Mouse (Mus musculus) midbrain, embryonic 15.5 days (tissue): ENCODE data around the gene Zhx3. TPM values are rescaled to one million over a fixed set of nuclear protein-coding genes. Genes with fewer than 3 reads are reported as not detected.

Source experiments
- ATAC-seq: fragments of 200-750 bp; cut with Nextera tagmentation; replicated peaks from 2 replicates; pipeline ENCODE4 v1.8.0; 2017; ENCODE audit warnings: moderate TSS enrichment
- H3K27ac ChIP-seq: fragments of 300-500 bp; sonication (generic); 2 replicates; pipeline ENCODE4 v1.5.1; 2015; ENCODE audit warnings: mild to moderate bottlenecking, inconsistent platforms
- H3K27me3 ChIP-seq: fragments of 300-500 bp; sonication (generic); replicated peaks from 2 replicates; pipeline ENCODE4 v1.6.1; 2015; ENCODE audit warnings: inconsistent platforms
- H3K36me3 ChIP-seq: fragments of 300-500 bp; sonication (generic); replicated peaks from 2 replicates; pipeline ENCODE4 v1.6.1; 2015; ENCODE audit warnings: inconsistent platforms
- H3K4me1 ChIP-seq: fragments of 300-500 bp; sonication (generic); 2 replicates; pipeline ENCODE4 v1.6.1; 2015; ENCODE audit warnings: inconsistent platforms
- H3K4me2 ChIP-seq: fragments of 300-500 bp; sonication (generic); 2 replicates; pipeline ENCODE4 v1.6.1; 2015; ENCODE audit warnings: inconsistent platforms, mild to moderate bottlenecking, moderate library complexity
- H3K4me3 ChIP-seq: fragments of 300-500 bp; sonication (generic); 2 replicates; pipeline ENCODE4 v1.5.1; 2015; ENCODE audit warnings: mild to moderate bottlenecking, inconsistent platforms
- H3K9ac ChIP-seq: fragments of 300-500 bp; sonication (generic); 2 replicates; pipeline ENCODE4 v1.6.1; 2015; ENCODE audit warnings: mild to moderate bottlenecking, inconsistent platforms
- H3K9me3 ChIP-seq: fragments of 300-500 bp; sonication (generic); 2 replicates; pipeline ENCODE4 v1.6.1; 2016; ENCODE audit warnings: inconsistent platforms
- WGBS: fragments of 180-500 bp; shearing (Covaris S2); methylation state at CpG from one replicate; pipeline ENCODE4 v1.1.7; 2015; ENCODE audit warnings: mixed read lengths; 5-methylcytosine and 5-hydroxymethylcytosine counted together
- polyA plus RNA-seq: library from polyadenylated mRNA; unstranded; fragments of >200 nt; fragmentation: Nextera tagmentation; extraction: Ambion mirVana; gene quantifications from 2 replicates; pipeline ENCODE4 v1.2.1, GENCODE M21; 2015

Zhx3 gene
- polyA plus RNA-seq, 1 experiment from 2014 or later: 22.5 TPM

- H3K4me1 ChIP-seq: no peaks in the 10 kb centered on the region
- no peak overlapping the region for H3K27ac ChIP-seq
- H3K4me3 ChIP-seq: no peak overlapping the region
- H3K4me2 ChIP-seq: no peak overlapping the region
- WGBS: 85% methylated on average over 3 of the region's 3 CpGs
- no peaks in the 10 kb centered on the region for H3K27me3 ChIP-seq
- ATAC-seq: no peak
- no peaks in the 10 kb centered on the region for H3K36me3 ChIP-seq
- H3K9me3 ChIP-seq: no peaks in the 10 kb centered on the region
- H3K9ac ChIP-seq: no peak overlapping the region
Measured at GRCm38 (mm10) chr2:160849617-160850240, 23.1 kb downstream of the Zhx3 start.

- WGBS: 93% methylated on average over 2 of the region's 2 CpGs
- Histone ChIP-seq H3K36me3 (no peaks in the 10 kb centered on the region), H3K4me1 (no peaks in the 10 kb centered on the region), H3K4me2 (no peak overlapping the region), H3K9ac (no peak overlapping the region), H3K27me3 (no peaks in the 10 kb centered on the region), H3K27ac (no peak overlapping the region), H3K9me3 (no peaks in the 10 kb centered on the region), H3K4me3 (no peak overlapping the region)
- ATAC-seq: no peak
Measured at GRCm38 (mm10) chr2:160848186-160848585, 24.6 kb downstream of the Zhx3 start.

GRCm38 (mm10) chr2:160847664-160848063, 25.1 kb downstream of the Zhx3 start:
- Histone ChIP-seq H3K4me1 (no peaks in the 10 kb centered on the region), H3K9ac (no peak overlapping the region), H3K9me3 (no peaks in the 10 kb centered on the region), H3K4me3 (no peak overlapping the region), H3K36me3 (no peaks in the 10 kb centered on the region), H3K4me2 (no peak overlapping the region), H3K27ac (no peak overlapping the region), H3K27me3 (no peaks in the 10 kb centered on the region)
- no peak for ATAC-seq
- 83% methylated on average over 1 of the region's 1 CpGs for WGBS

- Histone ChIP-seq H3K4me3 (no peak overlapping the region), H3K27ac (no peak overlapping the region), H3K9me3 (no peaks in the 10 kb centered on the region), H3K36me3 (no peaks in the 10 kb centered on the region), H3K9ac (no peak overlapping the region), H3K4me1 (no peaks in the 10 kb centered on the region), H3K27me3 (no peaks in the 10 kb centered on the region), H3K4me2 (no peak overlapping the region)
- no peak for ATAC-seq
Measured at GRCm38 (mm10) chr2:160840838-160841237, 32.0 kb downstream of the Zhx3 start.

GRCm38 (mm10) chr2:160810802-160811201, 62.0 kb downstream of the Zhx3 start:
- H3K9me3 ChIP-seq: no peaks in the 10 kb centered on the region
- no peak for ATAC-seq
- no peak overlapping the region for H3K9ac ChIP-seq
- no peaks in the 10 kb centered on the region for H3K36me3 ChIP-seq
- H3K27ac ChIP-seq: no peak overlapping the region
- 88% methylated on average over 1 of the region's 1 CpGs for WGBS
- no peaks in the 10 kb centered on the region for H3K4me1 ChIP-seq
- no peak overlapping the region for H3K4me2 ChIP-seq
- H3K4me3 ChIP-seq: no peak overlapping the region
- no peaks in the 10 kb centered on the region for H3K27me3 ChIP-seq

GRCm38 (mm10) chr2:160810376-160810775, 62.4 kb downstream of the Zhx3 start:
- Histone ChIP-seq H3K4me1 (no peaks in the 10 kb centered on the region), H3K4me3 (no peak overlapping the region), H3K27ac (no peak overlapping the region), H3K4me2 (no peak overlapping the region), H3K36me3 (no peaks in the 10 kb centered on the region), H3K27me3 (no peaks in the 10 kb centered on the region), H3K9ac (no peak overlapping the region), H3K9me3 (no peaks in the 10 kb centered on the region)
- no peak for ATAC-seq

- no peak overlapping the region for H3K4me3 ChIP-seq
- H3K27me3 ChIP-seq: no peaks in the 10 kb centered on the region
- no peak for ATAC-seq
- no peaks in the 10 kb centered on the region for H3K4me1 ChIP-seq
- no peak overlapping the region for H3K9ac ChIP-seq
- no peaks in the 10 kb centered on the region for H3K36me3 ChIP-seq
- no peak overlapping the region for H3K4me2 ChIP-seq
- no peaks in the 10 kb centered on the region for H3K9me3 ChIP-seq
- H3K27ac ChIP-seq: no peak overlapping the region
- WGBS: 65% methylated on average over 3 of the region's 3 CpGs
Measured at GRCm38 (mm10) chr2:160806091-160806521, 66.7 kb downstream of the Zhx3 start.

- Histone ChIP-seq H3K27ac (no peak overlapping the region), H3K9ac (no peak overlapping the region), H3K27me3 (no peaks in the 10 kb centered on the region), H3K4me1 (no peaks in the 10 kb centered on the region), H3K36me3 (no peaks in the 10 kb centered on the region), H3K4me3 (no peak overlapping the region), H3K4me2 (no peak overlapping the region), H3K9me3 (no peaks in the 10 kb centered on the region)
- WGBS: 68% methylated on average over 4 of the region's 4 CpGs
- no peak for ATAC-seq
Measured at GRCm38 (mm10) chr2:160804794-160805527, 67.8 kb downstream of the Zhx3 start.

- Histone ChIP-seq H3K9ac (no peak overlapping the region), H3K4me1 (no peaks in the 10 kb centered on the region), H3K36me3 (no peaks in the 10 kb centered on the region), H3K9me3 (no peaks in the 10 kb centered on the region), H3K4me2 (no peak overlapping the region), H3K27me3 (no peaks in the 10 kb centered on the region), H3K4me3 (no peak overlapping the region), H3K27ac (no peak overlapping the region)
- WGBS: 76% methylated on average over 3 of the region's 3 CpGs
- no peak for ATAC-seq
Measured at GRCm38 (mm10) chr2:160802326-160802725, 70.5 kb downstream of the Zhx3 start.

GRCm38 (mm10) chr2:160800967-160801366, 71.8 kb downstream of the Zhx3 start:
- H3K4me2 ChIP-seq: no peak overlapping the region
- H3K27ac ChIP-seq: no peak overlapping the region
- no peaks in the 10 kb centered on the region for H3K36me3 ChIP-seq
- no peak overlapping the region for H3K4me3 ChIP-seq
- 98% methylated on average over 1 of the region's 1 CpGs for WGBS
- no peaks in the 10 kb centered on the region for H3K27me3 ChIP-seq
- H3K9me3 ChIP-seq: no peaks in the 10 kb centered on the region
- no peaks in the 10 kb centered on the region for H3K4me1 ChIP-seq
- no peak for ATAC-seq
- H3K9ac ChIP-seq: no peak overlapping the region

GRCm38 (mm10) chr2:160798206-160798605, 74.6 kb downstream of the Zhx3 start:
- Histone ChIP-seq H3K9ac (no peak overlapping the region), H3K4me2 (no peak overlapping the region), H3K4me3 (no peak overlapping the region), H3K27me3 (no peaks in the 10 kb centered on the region), H3K9me3 (no peaks in the 10 kb centered on the region), H3K4me1 (no peaks in the 10 kb centered on the region), H3K36me3 (no peaks in the 10 kb centered on the region), H3K27ac (no peak overlapping the region)
- ATAC-seq: no peak
- 70% methylated on average over 1 of the region's 1 CpGs for WGBS

GRCm38 (mm10) chr2:160796973-160797372, 75.8 kb downstream of the Zhx3 start:
- H3K4me3 ChIP-seq: no peak overlapping the region
- no peaks in the 10 kb centered on the region for H3K4me1 ChIP-seq
- WGBS: 63% methylated on average over 2 of the region's 2 CpGs
- H3K27ac ChIP-seq: no peak overlapping the region
- no peaks in the 10 kb centered on the region for H3K36me3 ChIP-seq
- no peak overlapping the region for H3K9ac ChIP-seq
- no peak for ATAC-seq
- H3K27me3 ChIP-seq: no peaks in the 10 kb centered on the region
- H3K9me3 ChIP-seq: no peaks in the 10 kb centered on the region
- no peak overlapping the region for H3K4me2 ChIP-seq

GRCm38 (mm10) chr2:160793117-160793516, 79.7 kb downstream of the Zhx3 start:
- no peak for ATAC-seq
- no peak overlapping the region for H3K4me3 ChIP-seq
- no peaks in the 10 kb centered on the region for H3K9me3 ChIP-seq
- H3K4me1 ChIP-seq: no peaks in the 10 kb centered on the region
- H3K36me3 ChIP-seq: no peaks in the 10 kb centered on the region
- H3K27ac ChIP-seq: no peak overlapping the region
- H3K27me3 ChIP-seq: no peaks in the 10 kb centered on the region
- no peak overlapping the region for H3K9ac ChIP-seq
- WGBS: 89% methylated on average over 2 of the region's 2 CpGs
- no peak overlapping the region for H3K4me2 ChIP-seq
